Mouse (Mus musculus) CH12.LX (cell line): ENCODE results near the gene Ccz1.

ENCODE experiments used
- NELFE ChIP-seq: IDR thresholded peaks from 2 replicates; pipeline ENCODE4 v1.6.1; 2011; ENCODE audit warnings: low read depth, low read length, improper control_type of control experiment
- USF1 ChIP-seq: IDR thresholded peaks from 2 replicates; pipeline ENCODE4 v1.6.1; 2014; ENCODE audit warnings: low read depth, mild to moderate bottlenecking, inconsistent platforms, low read length, improper control_type of control experiment

DNA sequence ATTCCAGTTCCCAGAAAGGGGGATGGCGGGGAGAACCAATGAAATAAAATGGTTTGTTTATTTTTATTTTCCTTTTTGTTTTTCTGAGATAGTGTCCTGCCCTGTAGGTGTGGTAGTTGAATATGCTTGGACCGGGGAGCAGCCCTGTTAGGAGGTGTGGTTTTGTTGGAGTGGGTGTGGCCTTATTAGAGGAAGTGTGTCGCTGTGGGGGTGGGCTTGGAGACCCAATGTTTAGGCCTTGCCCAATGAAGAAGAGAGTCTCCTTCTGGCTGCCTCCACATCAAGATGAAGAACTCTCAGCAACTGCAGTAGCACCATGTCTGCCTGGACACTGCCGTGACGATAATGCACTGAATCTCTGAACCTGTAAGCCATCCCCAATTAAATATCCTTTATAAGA, 25.2 kb upstream of the Ccz1 start:
- no peak for TF ChIP-seq USF1
- TF ChIP-seq NELFE = no peak
